Mouse (Mus musculus): ENCODE results near the gene Rbm8a. TPM values are rescaled to one million over a fixed set of nuclear protein-coding genes. Genes with fewer than 3 reads are reported as not detected.

The Rbm8a gene
- total RNA-seq (2021) = 10 to 100 TPM; 56.4 to 57.0 TPM

DNA sequence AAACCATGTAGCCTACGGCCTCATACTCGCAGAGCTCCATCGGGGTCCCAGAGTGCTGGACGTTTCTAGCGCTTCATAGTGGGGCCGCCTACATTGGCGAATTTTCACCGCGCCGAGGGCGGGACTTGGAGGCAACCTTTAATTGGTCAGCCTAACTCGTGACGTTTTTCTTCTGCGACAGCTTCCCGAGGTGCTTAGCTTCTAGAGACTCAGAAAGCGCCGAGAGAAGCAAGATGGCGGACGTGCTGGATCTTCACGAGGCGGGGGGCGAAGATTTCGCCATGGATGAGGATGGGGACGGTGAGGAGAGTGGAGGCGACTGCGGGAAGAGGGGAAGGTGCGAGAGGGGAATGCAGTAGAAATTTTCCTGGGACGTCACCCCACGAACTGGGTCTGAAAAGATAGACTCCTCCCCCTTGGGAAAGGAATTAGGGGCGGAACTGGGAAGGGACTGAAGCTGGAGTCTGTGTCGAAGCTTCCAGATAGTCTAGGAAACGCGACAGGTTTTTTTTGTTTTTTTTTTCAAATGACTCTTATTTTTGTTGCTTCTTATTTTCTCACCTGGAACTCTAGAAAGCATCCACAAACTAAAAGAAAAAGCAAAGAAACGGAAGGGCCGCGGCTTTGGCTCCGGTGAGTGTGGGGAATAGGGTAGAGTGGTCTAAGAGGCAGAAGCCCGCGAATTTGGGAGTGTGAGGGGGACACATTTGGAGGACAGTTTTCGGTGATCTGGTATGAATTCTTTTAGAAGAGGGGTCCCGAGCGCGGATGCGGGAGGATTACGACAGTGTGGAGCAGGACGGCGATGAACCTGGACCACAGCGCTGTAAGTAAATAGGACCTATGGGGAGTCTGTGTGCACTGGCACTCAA, at the start of gene Rbm8a:
TSS of gene Rbm8a (plus strand) at position 205 of the 872 bp plus-strand sequence.
- peak; percentile 97 for DNase-seq

GRCm38 (mm10) chr3:96581141-96581540, 48.6 kb upstream of the Rbm8a start:
- DNase-seq = no peak

- DNase-seq = no peak
Measured at GRCm38 (mm10) chr3:96581771-96582515, 47.8 kb upstream of the Rbm8a start.

DNA sequence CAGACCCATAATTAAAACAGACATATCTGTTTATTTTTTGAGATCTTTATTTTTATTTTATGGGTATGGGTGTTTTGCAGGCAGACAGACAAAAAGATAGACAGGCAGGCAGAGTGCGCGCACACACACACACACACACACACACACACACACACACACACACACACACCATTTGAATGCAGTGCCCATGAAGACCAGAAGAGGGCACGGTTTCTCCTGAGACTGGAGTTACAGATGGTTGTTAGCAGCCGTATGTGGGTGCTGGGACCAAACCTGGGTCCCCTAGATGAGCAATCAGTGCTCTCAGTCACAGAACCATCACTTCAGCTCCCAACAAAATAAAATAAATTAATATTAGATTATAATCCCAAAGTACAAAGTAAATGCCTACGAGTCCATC, 46.3 kb upstream of the Rbm8a start:
- DNase-seq = no peak

GRCm38 (mm10) chr3:96590657-96591056, 39.1 kb upstream of the Rbm8a start:
- DNase-seq = no peak

- DNase-seq = peak; percentile 36
Measured at GRCm38 (mm10) chr3:96593374-96593773, 36.4 kb upstream of the Rbm8a start.

DNA sequence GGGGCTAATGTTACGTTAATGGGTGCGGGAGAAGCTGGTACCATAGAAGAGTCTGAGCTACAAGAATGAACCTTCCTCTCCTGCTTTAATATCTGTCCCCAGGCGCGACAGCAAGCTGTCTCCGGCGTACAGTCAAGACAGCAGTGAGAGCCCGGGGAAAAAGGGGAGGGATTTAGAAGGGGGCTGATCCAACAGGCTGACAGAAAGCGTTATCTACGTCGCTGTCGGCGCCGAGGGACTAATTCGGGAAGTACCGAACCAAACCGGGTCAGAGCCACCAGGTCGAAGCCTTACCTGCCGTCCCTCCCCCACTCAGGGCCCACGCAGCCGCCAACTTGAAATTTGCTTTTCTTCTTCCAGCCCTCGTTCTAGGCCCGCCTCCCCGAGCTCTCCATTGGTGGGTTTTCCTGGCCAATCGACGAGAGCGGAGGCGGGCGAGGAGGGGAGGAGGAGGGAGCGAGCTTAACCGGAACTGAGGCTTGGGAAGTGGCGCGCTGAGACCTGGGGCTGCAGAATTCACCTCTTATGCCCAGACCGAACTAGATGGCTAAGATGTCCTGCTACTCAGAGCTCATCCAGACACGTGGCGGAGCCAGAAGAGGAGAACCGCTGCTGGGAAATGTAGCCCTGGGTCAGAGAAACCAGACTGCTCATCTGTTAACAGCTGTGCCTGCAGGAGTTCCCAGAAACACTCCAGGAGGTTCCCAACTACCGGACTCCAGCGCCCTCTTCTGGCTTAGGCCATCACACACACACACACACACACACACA, 35.8 kb upstream of the Rbm8a start, which contains the start of gene Polr3gl:
TSS of gene Polr3gl (minus strand) at position 392 of the 771 bp plus-strand sequence.
- DNase-seq = peak; percentile 95

- DNase-seq = no peak
Measured at GRCm38 (mm10) chr3:96594851-96595250, 34.9 kb upstream of the Rbm8a start.

- DNase-seq = no peak
Measured at GRCm38 (mm10) chr3:96595661-96596060, 34.1 kb upstream of the Rbm8a start.

GRCm38 (mm10) chr3:96596228-96596707, 33.5 kb upstream of the Rbm8a start, which contains the start of gene Ankrd34a:
Gene Ankrd34a, plus strand, starts transcription at chr3:96596636.
- peak; percentile 70 for DNase-seq

DNA sequence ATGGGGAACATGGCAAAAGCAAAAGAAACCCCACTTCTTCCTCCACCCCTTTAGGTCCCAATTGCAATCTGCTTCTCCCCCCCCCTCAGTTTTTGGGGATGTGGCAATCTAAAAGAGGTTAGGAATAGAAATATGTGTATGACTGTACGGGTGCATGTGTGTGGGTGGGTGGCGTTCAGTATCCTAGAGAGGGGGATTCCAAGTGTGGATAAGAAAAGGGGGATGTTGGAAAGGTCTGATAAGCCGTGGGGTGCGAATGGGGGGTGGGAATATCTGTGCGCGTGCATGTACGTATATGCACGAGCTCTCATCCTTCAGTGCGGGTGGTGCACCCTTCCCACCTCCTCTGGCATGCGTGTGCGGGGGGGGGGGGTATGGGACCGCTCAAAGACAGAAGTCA, 32.9 kb upstream of the Rbm8a start:
- DNase-seq = no peak

GRCm38 (mm10) chr3:96597435-96597891, 32.3 kb upstream of the Rbm8a start:
- DNase-seq = peak; percentile 33

- peak; percentile 81 for DNase-seq
Measured at GRCm38 (mm10) chr3:96598156-96599068, 31.3 kb upstream of the Rbm8a start.

DNA sequence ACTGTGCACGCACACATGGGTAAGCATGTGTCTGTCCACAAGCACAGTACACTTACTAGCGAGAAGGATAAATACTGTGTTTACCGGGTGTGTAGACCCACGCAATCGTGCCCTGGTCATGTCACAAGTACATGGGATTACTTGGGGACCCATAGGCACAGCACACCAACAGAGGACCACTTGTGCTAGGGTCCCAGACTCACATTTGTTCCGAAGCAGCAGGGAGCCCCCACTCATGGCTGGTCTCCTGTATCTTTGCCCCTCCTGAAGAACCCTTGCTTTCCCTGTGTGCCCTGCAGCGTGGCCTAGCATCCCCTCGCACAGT, 30.7 kb upstream of the Rbm8a start:
- DNase-seq = no peak

DNA sequence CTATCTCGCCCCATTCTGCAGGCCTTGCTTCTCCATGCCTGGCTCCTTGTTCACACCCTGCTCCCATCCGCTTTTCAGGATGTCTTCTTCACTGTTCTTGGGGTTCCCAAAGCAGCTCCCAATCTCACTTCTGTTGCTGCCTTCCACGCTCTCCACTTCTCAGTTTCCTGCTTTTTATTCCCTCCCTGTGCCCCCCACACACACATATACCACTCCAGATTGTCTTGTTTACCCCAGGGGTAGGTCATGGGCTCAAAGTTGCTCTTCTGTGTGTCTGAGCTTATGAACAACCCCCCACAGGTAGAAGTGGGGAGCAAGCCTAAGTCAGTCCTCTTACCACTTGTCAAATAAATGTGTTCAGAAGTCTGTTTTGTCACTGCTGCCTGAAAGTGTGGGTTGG, 30.3 kb upstream of the Rbm8a start:
- DNase-seq = no peak

DNA sequence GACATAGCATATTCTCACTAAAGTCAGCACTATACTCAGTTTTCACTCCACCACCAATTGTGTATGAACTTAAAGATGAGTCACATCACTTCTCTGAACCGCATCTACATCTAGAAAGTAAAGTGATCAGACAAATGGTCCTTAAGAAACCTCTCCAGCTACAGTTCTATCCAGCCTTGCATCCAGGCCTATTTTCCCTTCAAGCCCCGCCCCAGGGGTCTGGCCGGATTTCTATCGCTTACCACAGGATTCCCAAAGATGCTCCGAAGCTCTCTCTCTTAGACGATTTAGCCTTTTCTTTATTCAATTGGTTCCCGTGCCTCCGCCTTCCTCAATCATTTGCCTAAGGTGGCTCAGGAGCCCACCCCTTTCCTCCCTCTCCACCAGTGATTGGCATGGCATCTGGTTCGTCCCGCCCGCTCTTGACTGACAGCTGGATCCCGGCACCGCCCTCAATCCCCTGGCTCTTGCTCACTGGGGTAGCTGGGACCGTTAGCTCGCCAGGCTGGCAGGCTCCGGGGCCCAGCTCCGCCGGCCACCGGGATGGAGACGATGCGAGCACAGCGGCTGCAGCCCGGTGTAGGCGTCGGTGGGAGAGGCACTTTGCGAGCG, 29.0 kb upstream of the Rbm8a start, which contains the start of gene Lix1l:
TSS of gene Lix1l (plus strand) at position 511 of the 612 bp plus-strand sequence.
- peak; percentile 95 for DNase-seq

DNA sequence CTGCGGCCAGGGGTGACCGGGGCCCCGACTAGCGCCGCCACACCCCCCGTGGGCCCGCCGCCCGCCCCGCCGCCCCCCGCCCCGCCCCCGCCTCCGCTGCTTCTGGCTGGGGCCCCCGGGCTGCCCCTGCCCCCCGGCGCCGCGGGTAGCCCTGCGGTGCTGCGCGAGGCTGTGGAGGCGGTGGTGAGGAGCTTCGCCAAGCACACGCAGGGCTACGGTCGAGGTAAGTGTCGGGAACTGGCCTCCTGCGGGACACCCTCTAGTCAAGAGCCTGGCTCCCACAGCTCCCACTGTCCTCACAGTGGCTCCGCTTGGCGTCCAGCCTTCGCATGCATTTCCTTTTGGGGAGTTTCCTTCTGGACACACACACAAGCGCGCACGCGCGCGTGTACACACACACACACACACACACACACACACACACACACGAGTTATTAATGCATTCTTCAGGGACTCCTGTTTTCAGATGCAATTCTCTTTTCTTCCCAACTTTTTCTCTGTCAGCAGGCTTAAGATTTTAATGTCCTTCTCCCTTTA, 28.4 kb upstream of the Rbm8a start:
- peak; percentile 86 for DNase-seq

DNA sequence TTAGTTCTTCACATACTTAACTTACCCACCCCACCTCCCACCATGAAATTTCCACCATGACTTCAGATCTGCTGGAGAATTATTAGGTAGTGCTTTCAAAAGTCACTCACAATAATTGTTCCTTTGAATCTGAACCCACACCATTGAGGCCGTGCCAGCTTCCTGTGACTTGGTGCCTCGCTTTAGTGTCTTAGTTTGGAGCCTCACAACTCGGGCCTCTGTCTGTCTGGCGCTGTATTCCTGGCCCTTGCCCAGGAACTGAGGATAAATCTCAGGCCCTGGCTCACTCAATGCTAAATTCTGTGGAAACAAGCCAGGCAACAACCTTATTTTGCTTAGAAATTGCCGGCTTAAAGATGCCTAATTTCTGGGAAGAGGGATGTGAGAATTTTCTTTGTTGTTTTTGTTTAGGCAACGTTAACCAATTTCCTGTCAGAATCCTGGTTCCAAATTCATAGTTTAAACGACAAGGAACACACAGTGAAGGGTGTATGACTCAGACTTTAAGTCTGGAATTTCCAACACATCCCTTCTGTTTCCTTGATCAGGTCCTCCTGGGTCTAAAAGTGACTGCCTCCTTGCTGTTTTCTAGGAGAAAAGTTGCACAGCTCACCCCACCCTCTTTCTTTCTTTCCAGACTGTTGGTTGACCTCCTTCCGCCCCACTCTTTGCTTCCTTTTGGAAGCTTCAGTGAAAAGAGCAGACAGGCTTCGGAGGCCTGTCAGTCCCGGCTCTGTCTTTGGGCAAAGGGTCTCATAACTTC, 27.6 kb upstream of the Rbm8a start:
- DNase-seq = peak; percentile 51

DNA sequence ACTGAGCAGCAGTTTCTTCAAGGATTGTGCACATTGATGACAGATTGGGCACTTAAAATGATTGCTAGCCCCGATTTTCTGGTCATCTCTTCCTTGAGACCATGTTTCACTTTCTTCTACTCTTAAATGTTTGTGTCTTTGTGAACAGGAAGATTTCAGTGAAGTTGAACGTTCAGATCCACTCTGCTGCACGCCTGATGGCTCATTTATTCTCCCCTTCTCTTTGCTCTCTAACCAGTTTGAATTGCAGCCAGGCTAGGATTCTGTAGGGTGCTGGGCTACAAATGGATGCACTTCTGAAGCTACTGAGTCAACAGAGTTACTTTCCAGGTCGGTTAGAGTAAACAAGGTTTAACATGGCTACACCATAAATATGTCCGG, 27.0 kb upstream of the Rbm8a start:
- DNase-seq = no peak

DNA sequence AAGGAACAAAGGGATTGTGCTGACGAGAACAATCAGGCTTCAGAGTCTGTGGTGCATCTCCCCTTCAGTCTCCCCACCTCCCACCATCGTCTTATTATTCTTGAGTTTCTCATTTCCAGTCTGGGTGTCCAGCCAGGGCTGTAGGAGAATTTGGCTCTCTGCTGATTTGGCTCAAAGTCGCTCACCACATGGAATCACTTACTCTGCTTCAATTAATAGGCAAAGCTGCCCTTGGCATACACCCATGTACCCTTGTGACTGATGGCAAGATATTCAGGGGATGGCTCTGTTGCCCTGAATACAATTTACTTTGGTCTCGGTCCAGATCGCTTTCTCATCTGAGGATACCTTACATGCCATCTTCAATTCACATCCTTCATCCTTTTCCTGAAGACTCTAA, 26.4 kb upstream of the Rbm8a start:
- peak; percentile 45 for DNase-seq
